Mouse (Mus musculus): ENCODE measurements at regions not wholly inside any gene's neighbourhood (a gene's known extent, or its start where the extent isn't known, plus 50 kb on each side); places are given as distances from the start of the nearest gene placed in this dataset.

GRCm38 (mm10) chr13:82439294-82439693 lies 656.4 kb downstream of the Cetn3 start:
- TF ChIP-seq POLR2A (IDR thresholded peaks at IDR 0.05; ENCODE audit: low read depth, low read length) (no peak), CTCF (IDR thresholded peaks at IDR 0.05; ENCODE audit: extremely low read depth, insufficient read depth, insufficient read length, insufficient replicate concordance) (no peak)
- Histone ChIP-seq H3K4me3 (ENCODE audit: extremely low read depth, insufficient read depth, insufficient read length) (no peak overlapping the region), H3K4me1 (ENCODE audit: control insufficient read depth, insufficient read depth, insufficient read length) (no peaks in the 10 kb centered on the region), H3K27ac (ENCODE audit: insufficient read depth, low read length) (no peak overlapping the region), H3K36me3 (ENCODE audit: control insufficient read depth, insufficient read depth, low read length) (no peaks in the 10 kb centered on the region), H3K27me3 (ENCODE audit: control insufficient read depth, insufficient read depth, low read length) (no peaks in the 10 kb centered on the region)
- WGBS = 92% methylated on average over 1 of the region's 1 CpGs
- no peak for DNase-seq (ENCODE audit: low read depth in 1 of 2, low spot score in 2 of 2)

- Histone ChIP-seq H3K27me3 (ENCODE audit: control insufficient read depth, insufficient read depth, low read length) (no peaks in the 10 kb centered on the region), H3K27ac (ENCODE audit: insufficient read depth, low read length) (no peak overlapping the region), H3K4me1 (ENCODE audit: control insufficient read depth, insufficient read depth, insufficient read length) (no peaks in the 10 kb centered on the region), H3K4me3 (ENCODE audit: extremely low read depth, insufficient read depth, insufficient read length) (no peak overlapping the region), H3K36me3 (ENCODE audit: control insufficient read depth, insufficient read depth, low read length) (no peaks in the 10 kb centered on the region)
- no peak for DNase-seq (ENCODE audit: low read depth in 1 of 2, low spot score in 2 of 2)
- 86% methylated on average over 5 of the region's 5 CpGs for whole genome bisulfite sequencing
- no peak for TF ChIP-seq CTCF (IDR thresholded peaks at IDR 0.05; ENCODE audit: extremely low read depth, insufficient read depth, insufficient read length, insufficient replicate concordance)
- no peak for TF ChIP-seq POLR2A (IDR thresholded peaks at IDR 0.05; ENCODE audit: low read depth, low read length)
These were observed 670.8 kb downstream of the Cetn3 start for GRCm38 (mm10) chr13:82453650-82454049.

GRCm38 (mm10) chr13:82483265-82483929 lies 700.5 kb downstream of the Cetn3 start:
- no peak for TF ChIP-seq CTCF (IDR thresholded peaks at IDR 0.05; ENCODE audit: extremely low read depth, insufficient read depth, insufficient read length, insufficient replicate concordance)
- H3K27ac ChIP-seq (ENCODE audit: insufficient read depth, low read length) = no peak overlapping the region
- WGBS = 82% methylated on average over 7 of the region's 7 CpGs

GRCm38 (mm10) chr13:82496606-82497005 lies 713.7 kb downstream of the Cetn3 start:
- Histone ChIP-seq H3K36me3 (ENCODE audit: control insufficient read depth, insufficient read depth, low read length) (no peaks in the 10 kb centered on the region), H3K27ac (ENCODE audit: insufficient read depth, low read length) (no peak overlapping the region), H3K4me1 (ENCODE audit: control insufficient read depth, insufficient read depth, insufficient read length) (no peaks in the 10 kb centered on the region), H3K4me3 (ENCODE audit: extremely low read depth, insufficient read depth, insufficient read length) (no peak overlapping the region), H3K27me3 (ENCODE audit: control insufficient read depth, insufficient read depth, low read length) (no peaks in the 10 kb centered on the region)
- peak; percentile 16 to 35 for DNase-seq (ENCODE audit: low read depth in 1 of 2, low spot score in 2 of 2)
- WGBS = 85% methylated on average over 2 of the region's 2 CpGs
- no peak; the same call in 1 of the 2 replicates for TF ChIP-seq CTCF (IDR thresholded peaks at IDR 0.05; ENCODE audit: extremely low read depth, insufficient read depth, insufficient read length, insufficient replicate concordance)
- TF ChIP-seq POLR2A (IDR thresholded peaks at IDR 0.05; ENCODE audit: low read depth, low read length) = no peak

More at GRCm38 (mm10) chr13:82483265-82483929, 700.5 kb downstream of the Cetn3 start:
- no peaks in the 10 kb centered on the region for H3K4me1 ChIP-seq (ENCODE audit: control insufficient read depth, insufficient read depth, insufficient read length)
- no peak overlapping the region for H3K4me3 ChIP-seq (ENCODE audit: extremely low read depth, insufficient read depth, insufficient read length)
- H3K36me3 ChIP-seq (ENCODE audit: control insufficient read depth, insufficient read depth, low read length) = no peaks in the 10 kb centered on the region
- no peaks in the 10 kb centered on the region for H3K27me3 ChIP-seq (ENCODE audit: control insufficient read depth, insufficient read depth, low read length)
- no peak for DNase-seq (ENCODE audit: low read depth in 1 of 2, low spot score in 2 of 2)

DNA sequence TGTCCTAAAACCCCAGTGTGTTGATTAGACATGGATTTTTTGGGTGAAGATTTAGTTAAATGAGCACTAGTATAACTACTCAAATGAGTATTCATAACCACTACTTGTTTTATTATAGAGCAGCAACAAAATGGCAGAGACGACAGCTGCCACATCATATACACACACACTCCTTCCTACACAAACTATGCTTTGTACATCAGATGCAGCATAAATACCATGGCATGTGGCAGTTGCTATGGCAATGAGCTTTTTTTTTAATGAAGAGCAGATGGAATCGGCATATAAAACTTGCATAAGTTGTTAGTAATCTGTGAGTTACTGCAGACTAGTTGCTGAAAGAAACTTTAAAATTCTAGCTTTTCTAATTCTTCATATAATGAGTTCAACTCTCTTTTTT lies 725.3 kb downstream of the Cetn3 start:
- Histone ChIP-seq H3K27ac (ENCODE audit: insufficient read depth, low read length) (no peak overlapping the region), H3K4me1 (ENCODE audit: control insufficient read depth, insufficient read depth, insufficient read length) (no peaks in the 10 kb centered on the region), H3K4me3 (ENCODE audit: extremely low read depth, insufficient read depth, insufficient read length) (no peak overlapping the region), H3K27me3 (ENCODE audit: control insufficient read depth, insufficient read depth, low read length) (no peaks in the 10 kb centered on the region), H3K36me3 (ENCODE audit: control insufficient read depth, insufficient read depth, low read length) (no peaks in the 10 kb centered on the region)
- no peak for DNase-seq (ENCODE audit: low read depth in 1 of 2, low spot score in 2 of 2)
- TF ChIP-seq POLR2A (IDR thresholded peaks at IDR 0.05; ENCODE audit: low read depth, low read length) (no peak), CTCF (IDR thresholded peaks at IDR 0.05; ENCODE audit: extremely low read depth, insufficient read depth, insufficient read length, insufficient replicate concordance) (no peak)
- 90% methylated on average over 2 of the region's 2 CpGs for WGBS

- Histone ChIP-seq H3K27ac (ENCODE audit: insufficient read depth, low read length) (no peak overlapping the region), H3K27me3 (ENCODE audit: control insufficient read depth, insufficient read depth, low read length) (no peaks in the 10 kb centered on the region), H3K4me1 (ENCODE audit: control insufficient read depth, insufficient read depth, insufficient read length) (no peaks in the 10 kb centered on the region), H3K36me3 (ENCODE audit: control insufficient read depth, insufficient read depth, low read length) (no peaks in the 10 kb centered on the region), H3K4me3 (ENCODE audit: extremely low read depth, insufficient read depth, insufficient read length) (no peak overlapping the region)
- DNase-seq (ENCODE audit: low read depth in 1 of 2, low spot score in 2 of 2) = no peak
- no peak for TF ChIP-seq CTCF (IDR thresholded peaks at IDR 0.05; ENCODE audit: extremely low read depth, insufficient read depth, insufficient read length, insufficient replicate concordance)
- TF ChIP-seq POLR2A (IDR thresholded peaks at IDR 0.05; ENCODE audit: low read depth, low read length) = no peak
- WGBS = 89% methylated on average over 3 of the region's 3 CpGs
These were observed 726.6 kb downstream of the Cetn3 start for GRCm38 (mm10) chr13:82509512-82509911.
